Mouse (Mus musculus): Measurements from ENCODE around the gene Mta1. TPM values are rescaled to one million over a fixed set of nuclear protein-coding genes. Genes with fewer than 3 reads are reported as not detected.

The Mta1 gene
- polyA plus RNA-seq (2015; fragmentation: Nextera tagmentation; extraction: Ambion mirVana), result 4.9 and 5.3 TPM in 2 replicates

- no peaks in the 10 kb centered on the region for H3K36me3 ChIP-seq (ENCODE audit: control insufficient read depth, insufficient read depth, low read length)
Observed at GRCm38 (mm10) chr12:113097749-113098281, at the start of gene Mta1. Gene Mta1, plus strand, starts transcription at chr12:113098278.

GRCm38 (mm10) chr12:113049836-113050235 is 48.2 kb upstream of the Mta1 start:
- ATAC-seq (ENCODE audit: low FRiP score, low TSS enrichment) (no peak), DNase-seq (ENCODE audit: low spot score) (no peak)
- Histone ChIP-seq H3K36me3 (ENCODE audit: control insufficient read depth, insufficient read depth, low read length) (peaks cover 8% of the 10 kb centered on the region; the same call in 1 of the 2 replicates), H3K9ac (ENCODE audit: low read length) (no peak overlapping the region), H3K27me3 (ENCODE audit: control insufficient read depth, insufficient read depth, low read length) (no peaks in the 10 kb centered on the region), H3K9me3 (ENCODE audit: control insufficient read depth, low read length) (no peaks in the 10 kb centered on the region), H3K4me3 (ENCODE audit: low read depth, low read length) (no peak overlapping the region), H3K27ac (replicated peaks) (no peak overlapping the region), H3K4me1 (replicated peaks; ENCODE audit: control insufficient read depth, insufficient read depth) (no peaks in the 10 kb centered on the region), H3K4me2 (replicated peaks; ENCODE audit: low read depth) (no peak overlapping the region)
- TF ChIP-seq CTCF (IDR thresholded peaks at IDR 0.05; ENCODE audit: low read depth) (no peak), EP300 (optimal IDR thresholded peaks at IDR 0.05) (no peak)
- 87% methylated on average over 9 of the region's 9 CpGs for WGBS

More at GRCm38 (mm10) chr12:113097749-113098281, at the start of gene Mta1:
- Histone ChIP-seq H3K9ac (ENCODE audit: low read length) (peak within 1 kb of the TSS; percentile 94), H3K27ac (replicated peaks) (peak within 1 kb of the TSS; percentile 86), H3K27me3 (ENCODE audit: control insufficient read depth, insufficient read depth, low read length) (no peaks in the 10 kb centered on the region), H3K4me2 (replicated peaks; ENCODE audit: low read depth) (peak within 1 kb of the TSS; percentile 98), H3K9me3 (ENCODE audit: control insufficient read depth, low read length) (no peaks in the 10 kb centered on the region), H3K4me1 (replicated peaks; ENCODE audit: control insufficient read depth, insufficient read depth) (no peaks in the 10 kb centered on the region; the same call in 1 of the 2 replicates), H3K4me3 (ENCODE audit: low read depth, low read length) (peak within 1 kb of the TSS; percentile 80)
- TF ChIP-seq EP300 (optimal IDR thresholded peaks at IDR 0.05) (no peak), CTCF (IDR thresholded peaks at IDR 0.05; ENCODE audit: low read depth) (no peak)
- DNase-seq (ENCODE audit: low spot score) (peak; percentile 36), ATAC-seq (ENCODE audit: low FRiP score, low TSS enrichment) (peak; percentile 68)
- 2% methylated on average over 18 of the region's 53 CpGs for WGBS

GRCm38 (mm10) chr12:113050671-113051070 is 47.4 kb upstream of the Mta1 start:
- no peak for TF ChIP-seq EP300 (optimal IDR thresholded peaks at IDR 0.05)
- TF ChIP-seq CTCF (IDR thresholded peaks at IDR 0.05; ENCODE audit: low read depth), result no peak
- no peak overlapping the region for H3K4me3 ChIP-seq (ENCODE audit: low read depth, low read length)
- DNase-seq (ENCODE audit: low spot score) (no peak), ATAC-seq (ENCODE audit: low FRiP score, low TSS enrichment) (no peak)
- H3K36me3 ChIP-seq (ENCODE audit: control insufficient read depth, insufficient read depth, low read length), result peaks cover 8% of the 10 kb centered on the region; the same call in 1 of the 2 replicates
- no peak overlapping the region for H3K27ac ChIP-seq (replicated peaks)
- no peaks in the 10 kb centered on the region for H3K9me3 ChIP-seq (ENCODE audit: control insufficient read depth, low read length)
- no peaks in the 10 kb centered on the region for H3K4me1 ChIP-seq (replicated peaks; ENCODE audit: control insufficient read depth, insufficient read depth)
- no peaks in the 10 kb centered on the region for H3K27me3 ChIP-seq (ENCODE audit: control insufficient read depth, insufficient read depth, low read length)
- H3K4me2 ChIP-seq (replicated peaks; ENCODE audit: low read depth), result no peak overlapping the region
- no peak overlapping the region for H3K9ac ChIP-seq (ENCODE audit: low read length)
- WGBS, result 83% methylated on average over 12 of the region's 12 CpGs

GRCm38 (mm10) chr12:113051628-113052403 is 46.3 kb upstream of the Mta1 start:
- H3K27me3 ChIP-seq (ENCODE audit: control insufficient read depth, insufficient read depth, low read length), result no peaks in the 10 kb centered on the region
- peak overlapping the region; percentile 45 for H3K27ac ChIP-seq (replicated peaks)
- H3K9me3 ChIP-seq (ENCODE audit: control insufficient read depth, low read length), result no peaks in the 10 kb centered on the region
- H3K9ac ChIP-seq (ENCODE audit: low read length), result 0 out of 2 replicates have a peak overlapping the region, but pooled peaks have one; percentile 23
- WGBS, result 34% methylated on average over 9 of the region's 9 CpGs
- H3K36me3 ChIP-seq (ENCODE audit: control insufficient read depth, insufficient read depth, low read length), result peaks cover 11% of the 10 kb centered on the region
- TF ChIP-seq CTCF (IDR thresholded peaks at IDR 0.05; ENCODE audit: low read depth) (peak; percentile 38), EP300 (optimal IDR thresholded peaks at IDR 0.05) (no peak)
- H3K4me1 ChIP-seq (replicated peaks; ENCODE audit: control insufficient read depth, insufficient read depth), result no peaks in the 10 kb centered on the region
- H3K4me2 ChIP-seq (replicated peaks; ENCODE audit: low read depth), result no peak overlapping the region
- DNase-seq (ENCODE audit: low spot score) (no peak), ATAC-seq (ENCODE audit: low FRiP score, low TSS enrichment) (peak; percentile 45; the same call in 1 of the 2 replicates)
- H3K4me3 ChIP-seq (ENCODE audit: low read depth, low read length), result no peak overlapping the region

- no peak for ATAC-seq (ENCODE audit: low FRiP score, low TSS enrichment)
- Histone ChIP-seq H3K27me3 (ENCODE audit: control insufficient read depth, insufficient read depth, low read length) (no peaks in the 10 kb centered on the region), H3K4me3 (ENCODE audit: low read depth, low read length) (no peak overlapping the region), H3K9me3 (ENCODE audit: control insufficient read depth, low read length) (no peaks in the 10 kb centered on the region), H3K27ac (replicated peaks) (no peak overlapping the region), H3K36me3 (ENCODE audit: control insufficient read depth, insufficient read depth, low read length) (peaks cover 20% of the 10 kb centered on the region), H3K4me2 (replicated peaks; ENCODE audit: low read depth) (no peak overlapping the region), H3K4me1 (replicated peaks; ENCODE audit: control insufficient read depth, insufficient read depth) (no peaks in the 10 kb centered on the region), H3K9ac (ENCODE audit: low read length) (no peak overlapping the region)
- WGBS, result 81% methylated on average over 8 of the region's 8 CpGs
- no peak for TF ChIP-seq EP300 (optimal IDR thresholded peaks at IDR 0.05)
- TF ChIP-seq CTCF (IDR thresholded peaks at IDR 0.05; ENCODE audit: low read depth), result no peak
- no peak for DNase-seq (ENCODE audit: low spot score)
Observed at GRCm38 (mm10) chr12:113056089-113056488, 42.0 kb upstream of the Mta1 start.

GRCm38 (mm10) chr12:113060178-113060577 is 37.9 kb upstream of the Mta1 start:
- Histone ChIP-seq H3K9ac (ENCODE audit: low read length) (no peak overlapping the region), H3K27me3 (ENCODE audit: control insufficient read depth, insufficient read depth, low read length) (no peaks in the 10 kb centered on the region), H3K4me1 (replicated peaks; ENCODE audit: control insufficient read depth, insufficient read depth) (no peaks in the 10 kb centered on the region), H3K9me3 (ENCODE audit: control insufficient read depth, low read length) (no peaks in the 10 kb centered on the region), H3K36me3 (ENCODE audit: control insufficient read depth, insufficient read depth, low read length) (peaks cover 27% of the 10 kb centered on the region), H3K4me2 (replicated peaks; ENCODE audit: low read depth) (no peak overlapping the region), H3K27ac (replicated peaks) (no peak overlapping the region), H3K4me3 (ENCODE audit: low read depth, low read length) (no peak overlapping the region)
- TF ChIP-seq CTCF (IDR thresholded peaks at IDR 0.05; ENCODE audit: low read depth) (no peak), EP300 (optimal IDR thresholded peaks at IDR 0.05) (no peak)
- ATAC-seq (ENCODE audit: low FRiP score, low TSS enrichment) (no peak), DNase-seq (ENCODE audit: low spot score) (no peak)
- 95% methylated on average over 5 of the region's 5 CpGs for WGBS

Measured in stomach, postnatal 0 days (tissue).